Mouse (Mus musculus): ENCODE data around the gene Trpm1.

Trpm1 gene

GRCm38 (mm10) chr7:64231996-64232395 lies 78.4 kb downstream of the Trpm1 start:
- CTCF ChIA-PET = no interaction called here

GRCm38 (mm10) chr7:64234310-64234820 lies 80.7 kb downstream of the Trpm1 start:
- CTCF ChIA-PET = no interaction called here

- CTCF ChIA-PET = no interaction called here
Measured at GRCm38 (mm10) chr7:64236521-64236920, 82.9 kb downstream of the Trpm1 start.

- CTCF ChIA-PET = no interaction called here
Measured at GRCm38 (mm10) chr7:64237747-64238146, 84.1 kb downstream of the Trpm1 start.

GRCm38 (mm10) chr7:64238410-64239086 lies 84.9 kb downstream of the Trpm1 start:
- CTCF ChIA-PET = no interaction called here

GRCm38 (mm10) chr7:64239138-64239805 lies 85.6 kb downstream of the Trpm1 start:
- CTCF ChIA-PET = no interaction called here

- CTCF ChIA-PET = no interaction called here
Measured at GRCm38 (mm10) chr7:64239806-64240315, 86.2 kb downstream of the Trpm1 start.

GRCm38 (mm10) chr7:64242424-64242823 lies 88.8 kb downstream of the Trpm1 start:
- CTCF ChIA-PET = no interaction called here

GRCm38 (mm10) chr7:64244371-64244770 lies 90.7 kb downstream of the Trpm1 start:
- CTCF ChIA-PET = no interaction called here

GRCm38 (mm10) chr7:64246713-64247112 lies 93.1 kb downstream of the Trpm1 start:
- CTCF ChIA-PET = no interaction called here

- CTCF ChIA-PET = no interaction called here
Measured at GRCm38 (mm10) chr7:64248352-64248751, 94.7 kb downstream of the Trpm1 start.

- CTCF ChIA-PET = no interaction called here
Measured at GRCm38 (mm10) chr7:64249715-64250114, 96.1 kb downstream of the Trpm1 start.

- CTCF ChIA-PET = no interaction called here
Measured at GRCm38 (mm10) chr7:64250417-64250816, 96.8 kb downstream of the Trpm1 start.

- CTCF ChIA-PET = no interaction called here
Measured at GRCm38 (mm10) chr7:64253736-64254135, 100.1 kb downstream of the Trpm1 start.

- CTCF ChIA-PET = no interaction called here
Measured at GRCm38 (mm10) chr7:64265502-64266279, 112.1 kb downstream of the Trpm1 start.

GRCm38 (mm10) chr7:64266587-64266986 lies 113.0 kb downstream of the Trpm1 start:
- CTCF ChIA-PET = no interaction called here

- CTCF ChIA-PET = no interaction called here
Measured at GRCm38 (mm10) chr7:64271926-64272325, 118.3 kb downstream of the Trpm1 start.

- CTCF ChIA-PET = no interaction called here
Measured at GRCm38 (mm10) chr7:64275518-64275917, 121.9 kb downstream of the Trpm1 start.

GRCm38 (mm10) chr7:64276921-64277320 lies 123.3 kb downstream of the Trpm1 start:
- CTCF ChIA-PET = no interaction called here

- CTCF ChIA-PET = no interaction called here
Measured at GRCm38 (mm10) chr7:64278526-64278925, 124.9 kb downstream of the Trpm1 start.

- CTCF ChIA-PET = no interaction called here
Measured at GRCm38 (mm10) chr7:64279548-64279947, 125.9 kb downstream of the Trpm1 start.

GRCm38 (mm10) chr7:64286566-64286965 lies 132.9 kb downstream of the Trpm1 start:
- CTCF ChIA-PET = interaction anchor here (0.9 kb wide), 1 partner anchor 497 kb away, joined by 3 read pairs; no protein-coding TSS in a partner anchor
